ENCODE assay signal across 10 mouse cellular contexts in the genomic region with DNA sequence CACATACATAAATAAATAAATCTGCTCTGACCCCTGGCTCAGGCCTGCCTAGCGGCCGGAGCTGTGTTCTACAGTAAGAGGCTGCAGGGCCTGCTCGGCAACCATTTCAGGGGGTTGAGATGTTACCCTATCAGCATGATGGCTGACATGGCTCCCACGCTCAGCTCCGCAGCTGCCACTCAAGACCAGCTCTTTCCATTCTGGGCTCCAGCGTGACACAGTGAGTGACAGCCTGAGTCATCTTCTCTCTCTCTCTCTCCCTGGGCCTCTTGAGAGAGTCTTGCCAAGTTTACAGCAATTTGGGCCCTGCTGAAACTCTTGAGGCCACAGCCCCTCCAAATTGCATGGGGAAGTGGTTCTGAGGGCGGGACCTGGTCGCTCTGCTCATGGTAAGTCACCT. TPM values are rescaled to one million over a fixed set of nuclear protein-coding genes. Genes with fewer than 3 reads are reported as not detected.
DNase-seq lines count a peak whose midpoint lies in the region; ATAC-seq lines count a peak whose summit lies in the region.
"Had no signal": no experiment of that assay in that cellular context is flagged by ENCODE, and none has a peak within 500 bp of the region (broad histone marks: within the 10 kb centered on the region; RNA-seq: fewer than 3 reads in every experiment).

No protein-coding gene starts in this region.

- no peaks in the 10 kb centered on the region for H3K9me3 ChIP-seq in heart, embryonic 13.5 days
- no peaks in the 10 kb centered on the region for H3K9me3 ChIP-seq in megakaryocyte, embryonic 14.5 days
- H3K9me3 ChIP-seq in embryonic facial prominence, embryonic 13.5 days: no peaks in the 10 kb centered on the region
- no peaks in the 10 kb centered on the region for H3K9me3 ChIP-seq in stomach, embryonic 15.5 days
- no peaks in the 10 kb centered on the region for H3K9me3 ChIP-seq in forebrain, embryonic 16.5 days (ENCODE audit: control insufficient read depth, low read length)
- H3K9me3 ChIP-seq: G1E had no signal

- H3K36me3 ChIP-seq in heart, embryonic 13.5 days: no peaks in the 10 kb centered on the region
- no peaks in the 10 kb centered on the region for H3K36me3 ChIP-seq in megakaryocyte, embryonic 14.5 days (replicated peaks; ENCODE audit: low read length)
- H3K36me3 ChIP-seq in embryonic facial prominence, embryonic 13.5 days: no peaks in the 10 kb centered on the region
- no peaks in the 10 kb centered on the region for H3K36me3 ChIP-seq in stomach, embryonic 15.5 days
- H3K36me3 ChIP-seq in forebrain, embryonic 16.5 days (ENCODE audit: control insufficient read depth, insufficient read depth): 0 out of 2 replicates have a peak, but pooled peaks cover 2% of the 10 kb centered on the region
- H3K36me3 ChIP-seq: G1E had no signal

- H3K4me1 ChIP-seq in heart, embryonic 13.5 days: peaks cover 47% of the 10 kb centered on the region
- H3K4me1 ChIP-seq in megakaryocyte, embryonic 14.5 days: peaks cover 52% of the 10 kb centered on the region
- peaks cover 75% of the 10 kb centered on the region for H3K4me1 ChIP-seq in embryonic facial prominence, embryonic 13.5 days
- H3K4me1 ChIP-seq in stomach, embryonic 15.5 days: peaks cover 32% of the 10 kb centered on the region
- H3K4me1 ChIP-seq in forebrain, embryonic 16.5 days (replicated peaks; ENCODE audit: control insufficient read depth, insufficient read depth, low read length): peaks cover 23% of the 10 kb centered on the region

- WGBS in heart, embryonic 13.5 days: 75% methylated on average over 8 of the region's 8 CpGs
- WGBS in embryonic facial prominence, embryonic 13.5 days: 85% methylated on average over 8 of the region's 8 CpGs
- WGBS in stomach, embryonic 15.5 days: 84% methylated on average over 8 of the region's 8 CpGs
- 92% methylated on average over 8 of the region's 8 CpGs for WGBS in forebrain, embryonic 16.5 days

- H3K27ac ChIP-seq in heart, embryonic 13.5 days (replicated peaks): 0 out of 2 replicates have a peak overlapping the region, but pooled peaks have one; percentile 68
- peak overlapping the region; percentile 99 for H3K27ac ChIP-seq in embryonic facial prominence, embryonic 13.5 days
- H3K27ac ChIP-seq in stomach, embryonic 15.5 days: peak overlapping the region; percentile 57; the same call in 1 of the 2 replicates
- no peak overlapping the region for H3K27ac ChIP-seq in forebrain, embryonic 16.5 days (ENCODE audit: low read length)

- no peak overlapping the region for H3K4me2 ChIP-seq in heart, embryonic 13.5 days
- peak overlapping the region; percentile 60; the same call in 1 of the 2 replicates for H3K4me2 ChIP-seq in embryonic facial prominence, embryonic 13.5 days
- H3K4me2 ChIP-seq in stomach, embryonic 15.5 days: no peak overlapping the region
- no peak overlapping the region for H3K4me2 ChIP-seq in forebrain, embryonic 16.5 days (ENCODE audit: low read length)

- no peaks in the 10 kb centered on the region; the same call in 1 of the 2 replicates for H3K27me3 ChIP-seq in heart, embryonic 13.5 days (replicated peaks)
- peaks cover 54% of the 10 kb centered on the region for H3K27me3 ChIP-seq in megakaryocyte, embryonic 14.5 days (replicated peaks)
- no peaks in the 10 kb centered on the region for H3K27me3 ChIP-seq in embryonic facial prominence, embryonic 13.5 days
- no peaks in the 10 kb centered on the region for H3K27me3 ChIP-seq in stomach, embryonic 15.5 days (replicated peaks)
- no peaks in the 10 kb centered on the region for H3K27me3 ChIP-seq in forebrain, embryonic 16.5 days (replicated peaks; ENCODE audit: control insufficient read depth, insufficient read depth, low read length)

- intact Hi-C loops in heart, postnatal 14 days (cut with DNase I): no loop called here

- no peak for ATAC-seq in heart, embryonic 13.5 days (ENCODE audit: extremely low read depth, insufficient number of reproducible peaks, low FRiP score, low TSS enrichment)
- ATAC-seq in megakaryocyte, adult 5-6 weeks (ENCODE audit: poor library complexity, severe bottlenecking): no peak
- ATAC-seq in embryonic facial prominence, embryonic 13.5 days (ENCODE audit: insufficient number of reproducible peaks, insufficient read depth, low FRiP score, low TSS enrichment, low read depth): no peak
- ATAC-seq in stomach, embryonic 15.5 days (ENCODE audit: insufficient read depth, low FRiP score, low read depth): no peak
- no peak for ATAC-seq in forebrain, embryonic 16.5 days
- ATAC-seq in CD4-positive, CD25-positive, alpha-beta regulatory T cell, adult 4 months: no peak
- ATAC-seq: forebrain, embryonic 14.5 days had no signal

- no peak for DNase-seq in heart, postnatal 14 days

- H3K9ac ChIP-seq in heart, embryonic 13.5 days: no peak overlapping the region
- H3K9ac ChIP-seq in embryonic facial prominence, embryonic 13.5 days: peak overlapping the region; percentile 0; the same call in 1 of the 2 replicates
- H3K9ac ChIP-seq in stomach, embryonic 15.5 days: no peak overlapping the region
- no peak overlapping the region for H3K9ac ChIP-seq in forebrain, embryonic 16.5 days (replicated peaks; ENCODE audit: low read depth, low read length)

- no peak overlapping the region for H3K4me3 ChIP-seq in heart, embryonic 13.5 days
- peak overlapping the region; percentile 51 for H3K4me3 ChIP-seq in megakaryocyte, embryonic 14.5 days (replicated peaks)
- H3K4me3 ChIP-seq in embryonic facial prominence, embryonic 13.5 days: no peak overlapping the region
- no peak overlapping the region for H3K4me3 ChIP-seq in stomach, embryonic 15.5 days (replicated peaks)
- H3K4me3 ChIP-seq in forebrain, embryonic 16.5 days (replicated peaks; ENCODE audit: low read length): no peak overlapping the region

RNA-seq across cellular contexts. Expression of a gene that starts 32.0 kb away (rescaled TPM):
- 63.2 and 71.1 TPM in 2 replicates for polyA plus RNA-seq in heart, embryonic 13.5 days (2015; fragmentation: Nextera tagmentation; extraction: Ambion mirVana)
- total RNA-seq in heart, postnatal 14 days (2021): 10 to 100 TPM; 19.0 to 19.6 TPM
- polyA plus RNA-seq in megakaryocyte, embryonic 14.5 days (2012; ENCODE audit: insufficient read depth, low replicate concordance): 51.4 and 87.5 TPM in 2 replicates
- 32.6 and 34.2 TPM in 2 replicates for total RNA-seq in megakaryocyte, adult 5-6 weeks (2015)
- 11.7 and 18.3 TPM in 2 replicates for total RNA-seq in megakaryocyte, adult 5-6 weeks (2017)
- 77.4 and 80.0 TPM in 2 replicates for polyA plus RNA-seq in embryonic facial prominence, embryonic 13.5 days (2015; fragmentation: Nextera tagmentation; extraction: Ambion mirVana)
- 64.5 and 65.8 TPM in 2 replicates for polyA plus RNA-seq in stomach, embryonic 15.5 days (2015; fragmentation: Nextera tagmentation; extraction: Ambion mirVana)
- polyA plus RNA-seq in forebrain, embryonic 16.5 days (2015; fragmentation: Nextera tagmentation; extraction: Ambion mirVana): 79.4 and 84.0 TPM in 2 replicates
- polyA plus RNA-seq in CD4-positive, CD25-positive, alpha-beta regulatory T cell, adult 4 months (2017; shearing (Covaris generic)): 10 to 100 TPM; 50.4 to 58.5 TPM

RNA-seq across cellular contexts. Expression of a gene that starts 59.3 kb away (rescaled TPM):
- 10.1 and 10.2 TPM in 2 replicates for polyA plus RNA-seq in heart, embryonic 13.5 days (2015; fragmentation: Nextera tagmentation; extraction: Ambion mirVana)
- 10 to 100 TPM; 65.0 to 65.3 TPM for total RNA-seq in heart, postnatal 14 days (2021)
- 31.5 and 38.7 TPM in 2 replicates for polyA plus RNA-seq in megakaryocyte, embryonic 14.5 days (2012; ENCODE audit: insufficient read depth, low replicate concordance)
- 41.5 and 42.9 TPM in 2 replicates for total RNA-seq in megakaryocyte, adult 5-6 weeks (2015)
- total RNA-seq in megakaryocyte, adult 5-6 weeks (2017): 12.4 and 13.3 TPM in 2 replicates
- 21.5 and 24.9 TPM in 2 replicates for polyA plus RNA-seq in embryonic facial prominence, embryonic 13.5 days (2015; fragmentation: Nextera tagmentation; extraction: Ambion mirVana)
- polyA plus RNA-seq in stomach, embryonic 15.5 days (2015; fragmentation: Nextera tagmentation; extraction: Ambion mirVana): 16.2 and 16.6 TPM in 2 replicates
- 15.8 and 16.0 TPM in 2 replicates for polyA plus RNA-seq in forebrain, embryonic 16.5 days (2015; fragmentation: Nextera tagmentation; extraction: Ambion mirVana)
- polyA plus RNA-seq in CD4-positive, CD25-positive, alpha-beta regulatory T cell, adult 4 months (2017; shearing (Covaris generic)): 10 to 100 TPM; 20.6 to 28.2 TPM
